Mouse (Mus musculus) neural tube, embryonic 13.5 days (tissue): ENCODE measurements around the gene Cd300ld3. TPM values are rescaled to one million over a fixed set of nuclear protein-coding genes. Genes with fewer than 3 reads are reported as not detected.

Experiments
- ATAC-seq: fragments of 200-750 bp; cut with Nextera tagmentation; 2 replicates; pipeline ENCODE4 v1.8.0; 2017; ENCODE audit warnings: low read depth, mild to moderate bottlenecking, moderate TSS enrichment, moderate library complexity
- H3K27ac ChIP-seq: fragments of 300-500 bp; sonication (generic); replicated peaks from 2 replicates; pipeline ENCODE4 v1.5.1; 2015; ENCODE audit warnings: moderate library complexity, mild to moderate bottlenecking, inconsistent platforms
- H3K27me3 ChIP-seq: fragments of 300-500 bp; sonication (generic); 2 replicates; pipeline ENCODE4 v1.6.1; 2015; ENCODE audit warnings: mild to moderate bottlenecking, inconsistent platforms
- H3K36me3 ChIP-seq: fragments of 300-500 bp; sonication (generic); 2 replicates; pipeline ENCODE4 v1.6.1; 2015; ENCODE audit warnings: mild to moderate bottlenecking, inconsistent platforms
- H3K4me1 ChIP-seq: fragments of 300-500 bp; sonication (generic); replicated peaks from 2 replicates; pipeline ENCODE4 v1.6.1; 2015; ENCODE audit warnings: inconsistent platforms
- H3K4me2 ChIP-seq: fragments of 300-500 bp; sonication (generic); 2 replicates; pipeline ENCODE4 v1.6.1; 2015; ENCODE audit warnings: inconsistent platforms, mild to moderate bottlenecking, moderate library complexity
- H3K4me3 ChIP-seq: fragments of 300-500 bp; sonication (generic); 2 replicates; pipeline ENCODE4 v1.5.1; 2015; ENCODE audit warnings: mild to moderate bottlenecking, inconsistent platforms
- H3K9ac ChIP-seq: fragments of 300-500 bp; sonication (generic); 2 replicates; pipeline ENCODE4 v1.6.1; 2015; ENCODE audit warnings: moderate library complexity, mild to moderate bottlenecking, inconsistent platforms
- H3K9me3 ChIP-seq: fragments of 300-500 bp; sonication (generic); 2 replicates; pipeline ENCODE4 v1.6.1; 2016; ENCODE audit warnings: inconsistent platforms
- WGBS: fragments of 180-500 bp; shearing (Covaris S2); methylation state at CpG from one replicate; pipeline ENCODE4 v1.1.7; 2015; 5-methylcytosine and 5-hydroxymethylcytosine counted together
- polyA plus RNA-seq: library from polyadenylated mRNA; unstranded; fragments of >200 nt; fragmentation: Nextera tagmentation; extraction: Ambion mirVana; gene quantifications from 2 replicates; pipeline ENCODE4 v1.2.1, GENCODE M21; 2015

The Cd300ld3 gene
- not detected in 2 replicates for polyA plus RNA-seq

- no peak for ATAC-seq
- WGBS: 79% methylated on average over 2 of the region's 2 CpGs
Measured at GRCm38 (mm10) chr11:115048259-115048658, at the start of gene Cd300ld3. Gene Cd300ld3, minus strand, starts transcription at chr11:115048409.

DNA sequence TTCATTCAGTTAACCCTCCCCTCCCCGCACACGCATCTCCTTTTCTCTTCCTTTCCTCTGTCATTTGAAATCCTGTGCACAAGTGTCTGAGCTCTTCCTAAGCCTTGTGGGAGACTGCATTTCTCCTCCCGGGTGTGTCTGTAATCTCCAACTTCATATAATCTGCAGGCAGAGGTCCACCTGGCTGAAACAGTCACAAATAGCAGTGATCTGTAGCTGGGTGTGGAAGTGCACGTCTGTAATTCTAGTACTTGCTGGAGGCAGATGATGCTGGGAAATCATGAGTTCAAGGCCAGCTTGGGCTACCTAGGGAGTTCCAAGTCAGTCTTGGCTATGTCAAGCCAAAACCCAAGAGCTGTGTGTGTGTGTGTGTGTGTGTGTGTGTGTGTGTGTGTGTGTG is 43.9 kb upstream of the Cd300ld3 start:
- Histone ChIP-seq H3K9ac (no peak overlapping the region), H3K4me2 (peak overlapping the region; percentile 53), H3K4me3 (peak overlapping the region; percentile 23; the same call in 1 of the 2 replicates), H3K4me1 (peaks cover 11% of the 10 kb centered on the region), H3K27ac (no peak overlapping the region), H3K27me3 (peaks cover 39% of the 10 kb centered on the region), H3K36me3 (no peaks in the 10 kb centered on the region), H3K9me3 (peaks cover 6% of the 10 kb centered on the region; the same call in 1 of the 2 replicates)
- 18% methylated on average over 4 of the region's 4 CpGs for WGBS
- ATAC-seq: no peak

More at GRCm38 (mm10) chr11:115048259-115048658, at the start of gene Cd300ld3:
- Histone ChIP-seq H3K27ac (no peak within 1 kb of the TSS), H3K4me2 (no peak within 1 kb of the TSS), H3K4me3 (no peak within 1 kb of the TSS), H3K4me1 (no peaks in the 10 kb centered on the region), H3K9ac (no peak within 1 kb of the TSS), H3K27me3 (peaks cover 12% of the 10 kb centered on the region), H3K36me3 (no peaks in the 10 kb centered on the region), H3K9me3 (no peaks in the 10 kb centered on the region)

DNA sequence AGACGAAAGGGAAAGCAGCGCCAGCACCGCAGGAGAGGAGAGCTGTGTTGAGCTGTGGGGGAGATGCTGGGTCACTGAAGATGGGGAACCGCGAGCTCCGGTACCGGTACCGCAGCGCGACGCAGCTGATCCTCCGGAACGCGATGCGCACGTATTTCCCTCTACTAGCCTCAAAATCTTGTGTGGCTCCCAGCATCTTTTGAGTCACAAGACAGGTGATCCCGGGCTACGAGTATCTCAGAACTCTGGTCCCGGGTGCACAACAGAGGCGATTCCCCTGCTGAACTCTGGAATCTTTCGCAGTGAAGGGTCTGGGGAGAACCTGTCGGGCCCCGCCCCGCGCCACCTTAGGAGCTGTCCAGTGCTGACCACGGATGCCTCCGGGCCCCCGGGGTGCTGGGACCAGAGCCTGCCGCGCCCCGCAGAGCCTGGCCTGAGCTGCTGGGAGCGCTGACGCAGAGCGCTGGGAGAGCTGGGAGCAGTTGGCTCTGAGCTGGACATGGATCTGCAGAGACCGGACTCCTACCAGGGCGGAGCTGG is 43.2 kb upstream of the Cd300ld3 start, which contains the start of gene Rab37:
Rab37 (plus strand) TSS at position 70 of the 540 bp plus-strand sequence.
- Histone ChIP-seq H3K36me3 (no peaks in the 10 kb centered on the region), H3K27ac (no peak within 1 kb of the TSS), H3K4me3 (peak within 1 kb of the TSS; percentile 23), H3K4me2 (peak within 1 kb of the TSS; percentile 53), H3K9me3 (peaks cover 6% of the 10 kb centered on the region; the same call in 1 of the 2 replicates), H3K4me1 (peaks cover 11% of the 10 kb centered on the region), H3K9ac (peak within 1 kb of the TSS; percentile 50; the same call in 1 of the 2 replicates), H3K27me3 (peaks cover 39% of the 10 kb centered on the region)
- ATAC-seq: 0 out of 2 replicates have a peak, but pooled peaks have one; percentile 27
- 2% methylated on average over 36 of the region's 36 CpGs for WGBS

DNA sequence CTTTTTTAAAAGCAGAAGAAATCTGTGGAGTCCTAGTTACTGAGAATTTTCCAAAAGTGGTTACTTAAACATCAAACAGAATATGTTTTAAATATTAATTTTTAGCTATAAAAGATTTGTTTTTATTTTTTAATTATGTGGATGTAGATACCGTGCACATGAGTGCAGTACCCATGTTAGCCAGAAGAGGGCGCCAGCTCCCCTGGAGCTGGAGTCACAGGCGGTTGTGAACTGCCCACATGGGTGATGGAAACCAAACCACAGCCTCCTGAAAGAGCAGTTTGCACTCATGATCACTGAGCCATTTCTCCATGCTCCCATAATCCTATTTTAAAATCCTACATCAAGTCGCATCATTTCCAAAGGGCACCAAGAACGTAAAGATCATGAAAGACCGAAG is 41.6 kb upstream of the Cd300ld3 start:
- 68% methylated on average over 6 of the region's 6 CpGs for WGBS
- H3K36me3 ChIP-seq: no peaks in the 10 kb centered on the region

GRCm38 (mm10) chr11:115086213-115086612 is 38.0 kb upstream of the Cd300ld3 start:
- no peak overlapping the region for H3K4me3 ChIP-seq
- H3K27ac ChIP-seq: no peak overlapping the region
- no peaks in the 10 kb centered on the region for H3K36me3 ChIP-seq
- no peak for ATAC-seq
- peaks cover 19% of the 10 kb centered on the region for H3K4me1 ChIP-seq
- whole genome bisulfite sequencing: 66% methylated on average over 7 of the region's 7 CpGs
- no peaks in the 10 kb centered on the region; the same call in 1 of the 2 replicates for H3K9me3 ChIP-seq
- H3K9ac ChIP-seq: no peak overlapping the region
- H3K27me3 ChIP-seq: peaks cover 33% of the 10 kb centered on the region
- no peak overlapping the region for H3K4me2 ChIP-seq

More for the DNA sequence above, 41.6 kb upstream of the Cd300ld3 start:
- peaks cover 6% of the 10 kb centered on the region; the same call in 1 of the 2 replicates for H3K9me3 ChIP-seq
- no peak overlapping the region for H3K4me2 ChIP-seq
- H3K4me1 ChIP-seq: peaks cover 14% of the 10 kb centered on the region
- no peak overlapping the region for H3K9ac ChIP-seq
- peaks cover 39% of the 10 kb centered on the region for H3K27me3 ChIP-seq
- H3K4me3 ChIP-seq: no peak overlapping the region
- H3K27ac ChIP-seq: no peak overlapping the region
- ATAC-seq: no peak

- no peaks in the 10 kb centered on the region for H3K36me3 ChIP-seq
- H3K27me3 ChIP-seq: peaks cover 24% of the 10 kb centered on the region
- H3K9me3 ChIP-seq: no peaks in the 10 kb centered on the region; the same call in 1 of the 2 replicates
- no peak overlapping the region for H3K4me2 ChIP-seq
- H3K4me1 ChIP-seq: peaks cover 18% of the 10 kb centered on the region
- H3K27ac ChIP-seq: no peak overlapping the region
- no peak for ATAC-seq
- H3K9ac ChIP-seq: no peak overlapping the region
- no peak overlapping the region for H3K4me3 ChIP-seq
- 49% methylated on average over 8 of the region's 8 CpGs for WGBS
Measured at GRCm38 (mm10) chr11:115085064-115085463, 36.9 kb upstream of the Cd300ld3 start.

DNA sequence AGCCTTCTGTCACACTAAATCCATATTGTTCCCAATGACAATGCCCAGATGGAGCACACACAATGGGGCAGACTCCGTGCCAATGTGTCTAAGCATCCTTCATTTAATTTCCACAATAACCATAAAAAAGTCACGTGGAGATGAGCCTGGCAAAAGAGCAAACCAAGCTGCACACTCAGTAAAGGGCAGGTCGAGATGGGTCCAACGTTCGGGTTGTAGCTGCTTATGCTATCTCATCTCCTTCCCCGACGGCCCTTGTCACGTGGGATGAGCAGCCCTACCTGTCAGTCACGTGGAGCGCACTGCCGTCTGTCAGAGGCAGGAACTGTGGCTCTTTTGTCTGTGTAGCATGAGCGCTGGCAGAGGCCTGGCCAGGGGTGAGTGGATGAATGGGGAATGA is 36.4 kb upstream of the Cd300ld3 start:
- H3K27me3 ChIP-seq: peaks cover 21% of the 10 kb centered on the region
- H3K9me3 ChIP-seq: no peaks in the 10 kb centered on the region
- no peak for ATAC-seq
- H3K27ac ChIP-seq: no peak overlapping the region
- 21% methylated on average over 12 of the region's 12 CpGs for WGBS
- H3K36me3 ChIP-seq: no peaks in the 10 kb centered on the region
- H3K4me1 ChIP-seq: peaks cover 18% of the 10 kb centered on the region
- no peak overlapping the region for H3K4me2 ChIP-seq
- H3K4me3 ChIP-seq: no peak overlapping the region
- no peak overlapping the region for H3K9ac ChIP-seq

DNA sequence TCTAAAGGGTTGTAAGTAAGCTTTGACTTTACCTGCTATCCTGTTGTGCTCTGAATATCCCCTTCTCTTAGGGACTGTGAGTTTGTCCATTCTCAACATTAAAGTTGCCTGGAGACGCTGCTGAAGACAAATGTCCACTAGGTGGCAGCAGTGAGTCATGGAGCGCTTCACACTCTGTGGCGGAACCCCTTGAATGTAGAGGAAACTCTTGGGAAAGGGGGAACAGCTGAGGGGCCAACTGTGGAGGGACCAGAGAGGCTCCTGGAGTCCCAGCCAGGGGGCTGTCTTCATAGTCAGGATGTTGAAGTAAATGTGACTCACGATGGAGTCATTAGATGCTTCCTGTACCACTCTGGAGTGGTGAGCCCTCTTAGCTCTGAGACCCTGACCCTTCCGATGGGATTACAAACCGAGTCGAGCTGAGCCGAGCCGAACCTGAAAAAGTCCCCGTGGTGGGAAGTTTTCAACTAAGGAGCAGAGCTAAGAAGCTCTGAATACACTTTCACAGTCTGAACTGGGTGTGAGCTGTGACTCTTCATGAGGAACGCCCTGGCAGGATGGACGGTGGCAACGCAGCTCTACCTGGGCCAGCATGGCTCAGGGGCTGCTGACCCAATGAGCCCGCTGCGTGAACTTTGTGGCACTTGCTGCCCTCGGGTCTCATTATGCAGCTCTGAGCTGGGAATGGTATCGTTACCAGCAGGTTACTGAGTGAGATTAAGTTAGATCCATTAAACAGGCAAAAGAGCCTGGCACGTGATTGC is 35.3 kb upstream of the Cd300ld3 start:
- Histone ChIP-seq H3K4me3 (no peak overlapping the region), H3K4me2 (no peak overlapping the region), H3K9me3 (no peaks in the 10 kb centered on the region), H3K27me3 (peaks cover 17% of the 10 kb centered on the region; the same call in 1 of the 2 replicates), H3K36me3 (no peaks in the 10 kb centered on the region), H3K9ac (no peak overlapping the region), H3K27ac (no peak overlapping the region), H3K4me1 (peaks cover 18% of the 10 kb centered on the region)
- ATAC-seq: peak; percentile 49; the same call in 1 of the 2 replicates
- WGBS: 43% methylated on average over 18 of the region's 18 CpGs

DNA sequence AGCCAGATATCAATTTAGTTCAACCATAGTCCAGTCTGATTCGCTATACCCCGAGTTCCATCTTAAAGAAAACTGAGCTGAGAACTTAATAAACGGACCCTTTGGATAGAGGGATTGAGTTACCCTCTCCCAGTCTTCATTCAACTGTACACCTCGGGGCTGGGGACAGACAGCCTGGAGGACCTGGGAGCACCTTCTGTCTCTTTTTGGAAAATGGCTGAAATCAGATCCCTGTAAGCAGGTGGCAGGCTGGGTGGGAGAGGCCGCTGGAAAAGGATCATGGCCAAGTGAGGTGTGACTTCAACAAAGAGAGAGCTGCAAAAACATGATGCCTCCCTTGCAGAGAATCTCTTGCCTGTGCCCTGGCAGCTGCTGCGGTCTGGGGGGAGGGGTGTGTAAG is 34.0 kb upstream of the Cd300ld3 start:
- H3K36me3 ChIP-seq: no peaks in the 10 kb centered on the region
- peaks cover 18% of the 10 kb centered on the region for H3K4me1 ChIP-seq
- H3K4me2 ChIP-seq: no peak overlapping the region
- no peak overlapping the region for H3K4me3 ChIP-seq
- H3K27me3 ChIP-seq: peaks cover 17% of the 10 kb centered on the region; the same call in 1 of the 2 replicates
- no peaks in the 10 kb centered on the region for H3K9me3 ChIP-seq
- no peak overlapping the region for H3K27ac ChIP-seq
- 77% methylated on average over 6 of the region's 6 CpGs for WGBS
- ATAC-seq: no peak
- no peak overlapping the region for H3K9ac ChIP-seq

GRCm38 (mm10) chr11:115081373-115081772 is 33.2 kb upstream of the Cd300ld3 start:
- Histone ChIP-seq H3K4me1 (peaks cover 18% of the 10 kb centered on the region), H3K9ac (no peak overlapping the region), H3K36me3 (no peaks in the 10 kb centered on the region), H3K4me2 (no peak overlapping the region), H3K27me3 (peaks cover 17% of the 10 kb centered on the region; the same call in 1 of the 2 replicates), H3K9me3 (no peaks in the 10 kb centered on the region), H3K4me3 (no peak overlapping the region), H3K27ac (no peak overlapping the region)
- ATAC-seq: no peak
- 65% methylated on average over 3 of the region's 3 CpGs for WGBS

- WGBS: 35% methylated on average over 13 of the region's 13 CpGs
- Histone ChIP-seq H3K36me3 (no peaks in the 10 kb centered on the region), H3K4me3 (no peak overlapping the region), H3K4me1 (peaks cover 18% of the 10 kb centered on the region), H3K4me2 (no peak overlapping the region), H3K27me3 (peaks cover 20% of the 10 kb centered on the region; the same call in 1 of the 2 replicates), H3K9me3 (no peaks in the 10 kb centered on the region), H3K9ac (no peak overlapping the region), H3K27ac (no peak overlapping the region)
- no peak for ATAC-seq
Measured at GRCm38 (mm10) chr11:115080886-115081285, 32.7 kb upstream of the Cd300ld3 start.

DNA sequence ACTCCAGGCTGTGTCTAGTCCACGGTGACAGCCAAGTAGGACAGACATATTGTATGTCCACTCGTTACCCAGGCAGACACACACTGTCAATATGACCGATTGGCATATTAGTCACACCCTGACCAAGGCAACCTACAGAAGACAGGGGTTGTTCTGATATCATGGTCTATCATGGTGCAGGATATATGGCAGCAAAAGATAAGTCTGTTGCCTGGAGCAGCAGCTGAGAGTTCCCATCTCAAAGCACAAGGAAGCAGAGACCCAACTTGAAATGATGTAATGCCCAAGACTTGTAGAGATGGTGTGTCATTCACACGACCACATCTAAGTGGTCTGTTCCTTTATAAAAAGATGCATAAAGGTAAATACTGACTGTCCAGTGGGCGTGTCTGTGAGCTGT is 30.5 kb upstream of the Cd300ld3 start:
- no peaks in the 10 kb centered on the region for H3K36me3 ChIP-seq
- no peaks in the 10 kb centered on the region for H3K9me3 ChIP-seq
- H3K27me3 ChIP-seq: peaks cover 25% of the 10 kb centered on the region
- H3K9ac ChIP-seq: no peak overlapping the region
- no peak overlapping the region for H3K4me3 ChIP-seq
- peaks cover 4% of the 10 kb centered on the region; the same call in 1 of the 2 replicates for H3K4me1 ChIP-seq
- H3K27ac ChIP-seq: no peak overlapping the region
- 81% methylated on average over 5 of the region's 5 CpGs for WGBS
- ATAC-seq: no peak
- H3K4me2 ChIP-seq: no peak overlapping the region
